Mouse (Mus musculus): ENCODE results near the gene Armh4. TPM values are rescaled to one million over a fixed set of nuclear protein-coding genes. Genes with fewer than 3 reads are reported as not detected.
"Not testable (repeated sequence)": the region's sequence is repeated elsewhere in the genome, so short reads cannot be mapped to it uniquely, and the experiment has no call there.

The Armh4 gene
- polyA plus RNA-seq, 1 experiment from 2014 or later: 14.9 TPM

DNA sequence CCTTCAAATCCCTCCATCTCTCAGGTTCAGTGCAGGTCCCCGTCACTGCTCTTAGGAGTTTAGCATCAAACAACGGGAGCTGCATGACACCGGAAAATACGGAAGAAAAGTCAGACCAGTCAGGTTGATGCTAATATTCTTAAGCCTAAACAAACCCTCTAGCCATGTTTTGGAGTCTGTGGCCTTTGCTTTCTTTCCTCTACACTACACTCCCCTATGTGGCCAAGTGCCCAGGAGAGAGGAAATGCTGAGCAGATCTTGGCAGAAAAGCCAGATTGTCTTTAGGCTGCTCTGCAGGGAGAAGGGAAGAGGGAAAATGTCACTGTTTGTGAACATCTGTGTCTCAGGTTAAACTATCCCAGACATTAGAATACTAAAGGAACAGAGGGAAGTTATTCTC, 5.6 kb downstream of the Armh4 start:
- H3K36me3 ChIP-seq; H3K9me3 ChIP-seq; H3K4me2 ChIP-seq (replicated peaks); ATAC-seq; H3K27ac ChIP-seq; H3K4me1 ChIP-seq (replicated peaks); H3K27me3 ChIP-seq (replicated peaks); H3K9ac ChIP-seq; H3K4me3 ChIP-seq (replicated peaks): not testable (repeated sequence)
- 66% methylated on average over 4 of the region's 4 CpGs for WGBS

DNA sequence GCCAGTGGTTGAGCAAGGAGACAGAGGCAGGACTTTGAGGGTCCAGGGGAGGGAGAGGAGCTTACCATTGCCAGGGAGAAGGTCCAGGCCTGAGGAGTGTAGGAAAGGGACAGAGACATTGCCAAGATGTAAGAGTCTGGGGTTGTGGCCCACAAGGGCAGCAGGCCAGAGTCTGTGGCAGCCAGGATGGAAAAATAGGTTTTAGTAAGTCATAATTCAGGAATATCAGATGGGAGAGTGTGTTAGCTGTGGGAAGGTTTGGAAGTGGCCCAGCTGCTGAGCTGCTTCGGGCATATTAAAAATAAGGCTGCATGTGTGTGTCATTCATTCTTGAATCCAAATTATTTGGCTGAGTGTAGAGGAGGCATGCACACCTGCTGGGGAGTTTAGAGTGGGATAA, 11.4 kb downstream of the Armh4 start:
- Histone ChIP-seq H3K27me3 (replicated peaks) (no peaks in the 10 kb centered on the region), H3K4me1 (replicated peaks) (no peaks in the 10 kb centered on the region), H3K27ac (no peak overlapping the region), H3K4me3 (replicated peaks) (no peak overlapping the region), H3K9ac (no peak overlapping the region), H3K9me3 (no peaks in the 10 kb centered on the region), H3K36me3 (no peaks in the 10 kb centered on the region), H3K4me2 (replicated peaks) (no peak overlapping the region)
- ATAC-seq: no peak
- 63% methylated on average over 1 of the region's 1 CpGs for WGBS

DNA sequence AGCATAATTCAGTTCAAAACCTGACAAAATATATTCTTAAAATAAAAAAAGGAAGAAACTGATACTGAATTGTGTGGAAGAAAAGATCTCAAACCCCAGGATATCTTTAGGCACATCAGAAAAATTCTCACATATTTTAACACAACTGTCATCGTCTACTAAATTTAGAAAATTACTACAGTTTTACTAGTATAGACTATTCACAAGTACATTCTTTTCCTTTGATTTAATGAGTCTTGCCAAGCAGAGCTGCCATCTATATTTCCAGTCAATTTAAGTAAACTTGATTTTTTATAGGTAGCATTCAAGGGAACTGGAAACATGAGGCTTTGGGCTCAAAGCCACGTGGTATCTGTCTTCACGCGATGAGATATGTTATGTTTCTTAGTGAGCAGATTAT, 16.6 kb downstream of the Armh4 start:
- H3K4me1 ChIP-seq (replicated peaks): no peaks in the 10 kb centered on the region
- H3K4me3 ChIP-seq (replicated peaks): no peak overlapping the region
- no peak for ATAC-seq
- H3K4me2 ChIP-seq (replicated peaks): no peak overlapping the region
- H3K9me3 ChIP-seq: no peaks in the 10 kb centered on the region
- no peak overlapping the region for H3K27ac ChIP-seq
- no peaks in the 10 kb centered on the region for H3K36me3 ChIP-seq
- no peak overlapping the region for H3K9ac ChIP-seq
- H3K27me3 ChIP-seq (replicated peaks): no peaks in the 10 kb centered on the region
- WGBS: 80% methylated on average over 4 of the region's 4 CpGs

DNA sequence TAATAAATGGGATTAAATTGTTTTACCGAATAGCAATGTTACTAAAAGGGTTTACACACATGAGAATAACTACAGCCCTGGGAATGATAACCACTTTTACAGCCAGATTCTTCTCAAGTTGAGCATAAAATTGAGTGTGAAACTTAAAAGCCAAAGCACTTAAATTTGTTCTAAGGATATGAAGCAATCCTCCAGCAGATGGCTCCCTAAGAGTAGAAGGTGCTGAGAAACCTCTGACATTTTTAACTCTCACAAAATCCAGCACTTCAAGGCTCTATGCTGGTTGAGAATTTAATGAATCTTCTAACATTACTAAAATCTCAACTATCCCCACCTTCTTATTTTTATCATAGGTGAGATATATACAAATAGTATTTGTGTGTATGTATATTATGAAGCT, 27.3 kb downstream of the Armh4 start:
- Histone ChIP-seq H3K36me3 (no peaks in the 10 kb centered on the region; the same call in 1 of the 2 replicates), H3K27me3 (replicated peaks) (no peaks in the 10 kb centered on the region), H3K27ac (no peak overlapping the region), H3K9ac (no peak overlapping the region), H3K4me1 (replicated peaks) (no peaks in the 10 kb centered on the region), H3K9me3 (no peaks in the 10 kb centered on the region), H3K4me2 (replicated peaks) (no peak overlapping the region), H3K4me3 (replicated peaks) (no peak overlapping the region)
- WGBS: 76% methylated on average over 1 of the region's 1 CpGs
- ATAC-seq: no peak

DNA sequence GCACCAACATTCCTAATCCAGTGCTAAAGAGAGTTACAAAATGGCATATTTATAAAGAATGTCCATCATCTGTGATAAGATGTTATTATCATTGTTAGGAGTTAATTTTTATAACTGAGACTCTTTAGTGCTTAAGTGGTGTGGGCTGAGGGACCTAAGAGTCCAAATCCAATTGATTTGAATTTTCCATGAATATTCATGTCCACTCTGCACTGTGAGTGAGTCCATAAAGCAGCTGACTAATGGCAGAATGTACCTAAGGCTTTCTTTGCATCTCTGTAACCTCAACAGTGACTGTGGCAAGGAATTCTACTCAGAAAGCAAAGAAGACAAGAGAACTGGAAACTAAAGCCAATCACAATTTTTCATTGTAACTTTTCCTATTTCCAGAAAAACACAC, 30.6 kb downstream of the Armh4 start:
- Histone ChIP-seq H3K9ac (no peak overlapping the region), H3K9me3 (no peaks in the 10 kb centered on the region), H3K4me1 (replicated peaks) (no peaks in the 10 kb centered on the region), H3K27me3 (replicated peaks) (no peaks in the 10 kb centered on the region), H3K36me3 (no peaks in the 10 kb centered on the region; the same call in 1 of the 2 replicates), H3K27ac (no peak overlapping the region), H3K4me3 (replicated peaks) (no peak overlapping the region), H3K4me2 (replicated peaks) (no peak overlapping the region)
- ATAC-seq: no peak

DNA sequence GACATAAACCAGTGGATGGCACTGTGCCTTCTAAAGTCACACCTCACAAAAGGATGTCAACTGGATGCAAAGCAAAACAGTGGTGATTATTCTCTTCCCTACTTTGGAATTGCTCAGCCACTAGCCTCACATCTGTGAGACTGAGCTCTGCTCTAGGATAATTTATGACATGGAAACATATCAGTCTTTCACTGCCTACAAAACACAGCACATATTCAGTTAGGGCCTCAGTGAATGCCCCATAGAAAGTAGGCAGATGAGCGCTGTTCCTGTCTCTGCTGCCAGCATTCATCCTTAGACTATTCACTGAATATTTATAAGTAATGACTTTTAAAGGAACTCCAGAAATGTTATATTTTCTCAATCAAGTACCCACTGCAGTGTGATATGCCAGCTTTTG, 37.3 kb downstream of the Armh4 start:
- Histone ChIP-seq H3K27me3 (replicated peaks) (no peaks in the 10 kb centered on the region), H3K27ac (no peak overlapping the region), H3K36me3 (no peaks in the 10 kb centered on the region), H3K9me3 (no peaks in the 10 kb centered on the region), H3K4me3 (replicated peaks) (no peak overlapping the region), H3K4me1 (replicated peaks) (no peaks in the 10 kb centered on the region), H3K4me2 (replicated peaks) (no peak overlapping the region), H3K9ac (no peak overlapping the region)
- WGBS: 98% methylated on average over 1 of the region's 1 CpGs
- no peak for ATAC-seq

DNA sequence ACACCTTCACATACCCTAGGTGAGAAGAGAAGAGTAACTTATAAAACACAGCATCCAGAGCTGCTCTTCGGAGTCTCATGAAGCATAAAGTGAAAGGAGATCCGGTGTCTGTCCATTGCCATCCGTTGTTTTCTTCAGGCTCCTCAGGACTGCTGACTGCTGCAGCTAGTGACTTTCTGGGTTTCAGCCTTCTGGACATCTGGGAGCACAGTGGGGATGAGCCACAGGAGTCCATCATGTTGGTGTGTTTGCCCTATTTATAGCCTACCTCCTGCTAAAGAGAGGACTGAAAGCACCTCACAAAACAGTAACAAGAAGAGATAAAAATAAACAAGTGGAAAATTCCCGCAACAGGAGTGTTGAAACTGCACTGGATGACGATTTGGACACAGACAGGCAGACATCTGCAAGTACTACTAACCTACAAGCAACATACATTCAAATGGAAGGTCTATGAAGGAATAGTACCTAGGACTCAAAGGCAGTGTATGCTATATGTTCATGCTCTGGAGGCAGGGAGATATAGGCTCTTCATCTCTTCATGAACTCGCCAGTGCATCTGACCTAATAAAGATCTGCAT, 39.1 kb downstream of the Armh4 start:
- no peak overlapping the region for H3K4me2 ChIP-seq (replicated peaks)
- ATAC-seq: no peak
- no peaks in the 10 kb centered on the region for H3K36me3 ChIP-seq
- H3K27me3 ChIP-seq (replicated peaks): no peaks in the 10 kb centered on the region
- H3K9ac ChIP-seq: no peak overlapping the region
- no peaks in the 10 kb centered on the region for H3K9me3 ChIP-seq
- H3K4me1 ChIP-seq (replicated peaks): no peaks in the 10 kb centered on the region
- no peak overlapping the region for H3K4me3 ChIP-seq (replicated peaks)
- 84% methylated on average over 6 of the region's 6 CpGs for WGBS
- H3K27ac ChIP-seq: no peak overlapping the region

DNA sequence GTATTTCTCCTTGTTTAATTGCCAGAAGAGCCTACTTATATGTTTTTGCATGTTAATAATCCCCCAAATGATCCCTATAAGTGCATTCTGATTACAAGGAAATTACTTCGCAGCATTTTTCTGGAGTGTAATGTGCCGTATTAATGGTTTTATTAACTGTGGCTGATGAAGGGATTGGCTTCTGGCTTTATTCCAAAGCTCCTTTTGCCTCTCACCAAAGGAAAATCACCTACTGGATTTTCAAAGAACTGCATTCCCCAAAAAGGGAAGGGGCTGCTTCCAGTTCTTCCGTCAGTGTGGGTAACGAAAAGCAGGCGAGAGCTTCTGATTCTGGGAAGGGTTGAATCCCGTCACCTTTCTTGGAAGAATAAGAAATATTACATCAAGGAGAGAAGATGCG, 43.9 kb downstream of the Armh4 start:
- Histone ChIP-seq H3K27ac (no peak overlapping the region), H3K4me3 (replicated peaks) (no peak overlapping the region), H3K4me2 (replicated peaks) (no peak overlapping the region), H3K9me3 (no peaks in the 10 kb centered on the region), H3K36me3 (no peaks in the 10 kb centered on the region), H3K27me3 (replicated peaks) (no peaks in the 10 kb centered on the region), H3K4me1 (replicated peaks) (no peaks in the 10 kb centered on the region), H3K9ac (no peak overlapping the region)
- WGBS: 53% methylated on average over 7 of the region's 7 CpGs
- no peak for ATAC-seq

DNA sequence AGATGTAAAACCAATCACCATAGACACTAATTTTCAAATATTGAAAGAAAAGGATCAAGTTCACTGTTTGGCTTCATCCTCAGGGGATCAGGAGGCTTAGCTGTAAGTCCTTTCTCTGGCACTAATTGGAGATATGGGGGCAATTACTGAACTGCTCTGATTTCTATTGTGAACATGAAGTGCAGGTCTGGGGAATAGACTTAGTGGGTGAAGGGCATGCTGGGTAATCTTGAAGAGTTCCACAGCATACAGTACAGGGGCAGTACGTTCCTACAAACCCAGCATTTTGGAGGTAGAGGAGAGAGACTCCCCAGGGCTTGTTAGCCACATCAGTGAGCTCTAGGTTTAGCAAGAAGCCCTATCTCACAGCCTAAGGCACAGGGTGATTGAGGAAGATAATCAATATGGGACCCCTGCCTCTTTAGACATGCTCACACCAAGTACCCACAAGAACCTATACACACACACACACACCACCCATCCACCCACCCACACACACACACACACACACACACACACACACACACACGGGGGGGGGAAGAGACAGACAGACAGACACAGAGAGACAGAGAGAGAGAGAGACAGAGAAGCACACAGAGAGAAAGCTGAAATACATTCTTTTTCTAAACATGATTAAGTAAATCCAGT, 44.6 kb downstream of the Armh4 start:
- H3K4me2 ChIP-seq (replicated peaks): no peak overlapping the region
- H3K9me3 ChIP-seq: no peaks in the 10 kb centered on the region
- WGBS: 44% methylated on average over 2 of the region's 2 CpGs
- no peaks in the 10 kb centered on the region for H3K4me1 ChIP-seq (replicated peaks)
- H3K36me3 ChIP-seq: no peaks in the 10 kb centered on the region
- H3K27me3 ChIP-seq (replicated peaks): no peaks in the 10 kb centered on the region
- no peak overlapping the region for H3K27ac ChIP-seq
- no peak for ATAC-seq
- H3K4me3 ChIP-seq (replicated peaks): no peak overlapping the region
- no peak overlapping the region for H3K9ac ChIP-seq

DNA sequence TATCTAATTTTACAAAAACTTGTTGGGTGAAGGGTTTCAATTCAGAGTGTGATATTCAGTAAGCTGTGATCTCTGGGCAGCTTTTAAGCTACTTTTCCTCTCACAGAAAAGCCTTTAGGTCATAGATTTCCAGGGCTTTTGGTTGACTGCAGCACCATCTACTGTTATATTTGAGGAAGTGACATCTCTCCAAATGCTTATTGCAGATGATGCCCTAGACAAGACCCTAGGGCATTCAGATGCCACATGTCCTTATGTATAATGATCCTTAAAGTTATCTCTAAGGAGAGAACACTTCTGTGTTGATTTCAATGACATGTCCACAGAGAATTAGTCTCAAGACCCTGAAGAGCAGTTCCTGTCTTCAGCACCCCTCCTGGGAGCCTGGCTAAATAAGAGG, 49.2 kb downstream of the Armh4 start:
- Histone ChIP-seq H3K9ac (no peak overlapping the region), H3K27ac (no peak overlapping the region), H3K36me3 (no peaks in the 10 kb centered on the region), H3K9me3 (no peaks in the 10 kb centered on the region), H3K4me3 (replicated peaks) (no peak overlapping the region), H3K4me2 (replicated peaks) (no peak overlapping the region), H3K27me3 (replicated peaks) (no peaks in the 10 kb centered on the region), H3K4me1 (replicated peaks) (no peaks in the 10 kb centered on the region)
- ATAC-seq: no peak

DNA sequence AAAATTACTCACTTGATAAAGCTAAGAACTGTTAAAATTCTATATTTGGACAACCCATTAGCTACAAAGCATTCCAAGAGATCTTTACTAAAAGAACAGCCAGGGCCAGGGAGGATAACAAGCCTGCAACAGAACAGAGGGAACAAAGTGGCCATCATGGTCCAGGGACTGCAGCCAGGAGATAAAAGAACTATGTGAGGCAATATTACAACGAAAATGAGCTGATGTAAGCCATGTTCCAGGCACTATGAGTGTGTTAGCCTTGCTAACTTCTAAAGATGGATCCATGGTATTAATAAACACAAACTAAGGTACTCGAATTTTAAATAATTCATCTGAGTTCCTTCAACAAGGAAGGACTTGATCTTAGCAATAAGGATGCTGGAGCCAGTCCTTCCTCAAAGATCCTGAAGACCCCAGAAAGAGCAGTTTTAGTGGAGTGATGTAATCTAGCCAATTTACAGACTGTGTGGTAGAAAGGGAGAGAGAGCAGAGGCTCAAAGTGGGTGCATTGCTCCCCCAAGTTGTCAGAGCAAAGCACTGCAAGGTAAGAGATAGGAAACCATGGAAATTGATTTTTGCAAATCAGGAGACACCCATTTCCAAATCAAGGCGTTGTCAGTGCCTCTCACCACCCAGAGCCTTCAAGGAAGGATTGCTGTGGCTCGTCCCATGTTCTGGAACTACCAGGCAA, 59.7 kb downstream of the Armh4 start:
- Histone ChIP-seq H3K4me2 (replicated peaks) (no peak overlapping the region), H3K9ac (no peak overlapping the region), H3K27ac (no peak overlapping the region), H3K4me3 (replicated peaks) (no peak overlapping the region), H3K27me3 (replicated peaks) (no peaks in the 10 kb centered on the region), H3K36me3 (no peaks in the 10 kb centered on the region), H3K4me1 (replicated peaks) (no peaks in the 10 kb centered on the region), H3K9me3 (no peaks in the 10 kb centered on the region)
- ATAC-seq: no peak
- 47% methylated on average over 4 of the region's 4 CpGs for WGBS

DNA sequence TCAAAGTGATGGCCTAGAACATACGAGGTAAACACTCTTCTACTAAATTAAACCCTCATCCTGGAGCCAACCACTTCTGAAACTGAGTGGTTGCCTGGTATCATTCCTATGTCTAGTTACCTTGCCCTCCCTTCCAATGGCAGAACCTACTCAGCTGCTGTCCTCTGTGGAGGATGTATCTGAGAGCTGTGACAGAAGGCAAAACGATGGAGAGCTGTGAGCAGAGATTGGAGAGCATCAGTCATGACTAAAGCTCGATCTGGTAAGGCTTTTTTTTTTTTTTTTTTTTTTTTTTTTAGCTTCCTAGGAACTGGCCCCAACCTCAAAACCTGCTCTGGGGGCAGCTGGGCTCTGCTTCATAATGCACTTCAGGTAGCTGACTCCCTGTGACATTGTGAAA, 60.4 kb downstream of the Armh4 start:
- Histone ChIP-seq H3K36me3 (no peaks in the 10 kb centered on the region), H3K4me1 (replicated peaks) (no peaks in the 10 kb centered on the region), H3K4me2 (replicated peaks) (no peak overlapping the region), H3K9ac (no peak overlapping the region), H3K27me3 (replicated peaks) (no peaks in the 10 kb centered on the region), H3K9me3 (no peaks in the 10 kb centered on the region), H3K4me3 (replicated peaks) (no peak overlapping the region), H3K27ac (no peak overlapping the region)
- no peak for ATAC-seq
- 44% methylated on average over 3 of the region's 3 CpGs for WGBS

DNA sequence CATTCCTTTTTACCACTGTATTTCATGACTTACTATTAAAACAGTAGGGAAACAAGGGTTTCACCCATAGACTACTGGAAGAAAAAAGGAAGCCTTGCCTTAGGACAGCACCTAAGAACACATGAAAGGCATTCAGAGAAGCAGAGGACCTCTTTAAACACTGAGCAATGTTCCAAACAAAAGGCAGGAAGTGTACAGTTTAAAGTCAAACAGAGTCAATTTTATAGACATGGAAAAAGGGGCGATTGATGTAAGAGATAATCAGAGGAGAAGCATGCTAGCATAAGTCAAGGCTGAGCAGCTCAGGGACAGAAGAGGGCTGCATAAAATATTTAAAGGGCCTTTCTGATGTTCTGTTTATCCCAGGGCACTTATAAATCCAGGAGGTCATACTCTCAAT, 61.9 kb downstream of the Armh4 start:
- H3K4me3 ChIP-seq (replicated peaks): no peak overlapping the region
- no peak overlapping the region for H3K27ac ChIP-seq
- H3K27me3 ChIP-seq (replicated peaks): no peaks in the 10 kb centered on the region
- no peaks in the 10 kb centered on the region for H3K4me1 ChIP-seq (replicated peaks)
- H3K36me3 ChIP-seq: no peaks in the 10 kb centered on the region
- no peaks in the 10 kb centered on the region for H3K9me3 ChIP-seq
- ATAC-seq: no peak
- no peak overlapping the region for H3K9ac ChIP-seq
- WGBS: 31% methylated on average over 1 of the region's 1 CpGs
- no peak overlapping the region for H3K4me2 ChIP-seq (replicated peaks)
